Mouse (Mus musculus): ENCODE results near the gene Ttyh3.

Gene Ttyh3

GRCm38 (mm10) chr5:140607836-140608633 lies 40.8 kb downstream of the Ttyh3 start:
- DNase-seq = no peak

DNA sequence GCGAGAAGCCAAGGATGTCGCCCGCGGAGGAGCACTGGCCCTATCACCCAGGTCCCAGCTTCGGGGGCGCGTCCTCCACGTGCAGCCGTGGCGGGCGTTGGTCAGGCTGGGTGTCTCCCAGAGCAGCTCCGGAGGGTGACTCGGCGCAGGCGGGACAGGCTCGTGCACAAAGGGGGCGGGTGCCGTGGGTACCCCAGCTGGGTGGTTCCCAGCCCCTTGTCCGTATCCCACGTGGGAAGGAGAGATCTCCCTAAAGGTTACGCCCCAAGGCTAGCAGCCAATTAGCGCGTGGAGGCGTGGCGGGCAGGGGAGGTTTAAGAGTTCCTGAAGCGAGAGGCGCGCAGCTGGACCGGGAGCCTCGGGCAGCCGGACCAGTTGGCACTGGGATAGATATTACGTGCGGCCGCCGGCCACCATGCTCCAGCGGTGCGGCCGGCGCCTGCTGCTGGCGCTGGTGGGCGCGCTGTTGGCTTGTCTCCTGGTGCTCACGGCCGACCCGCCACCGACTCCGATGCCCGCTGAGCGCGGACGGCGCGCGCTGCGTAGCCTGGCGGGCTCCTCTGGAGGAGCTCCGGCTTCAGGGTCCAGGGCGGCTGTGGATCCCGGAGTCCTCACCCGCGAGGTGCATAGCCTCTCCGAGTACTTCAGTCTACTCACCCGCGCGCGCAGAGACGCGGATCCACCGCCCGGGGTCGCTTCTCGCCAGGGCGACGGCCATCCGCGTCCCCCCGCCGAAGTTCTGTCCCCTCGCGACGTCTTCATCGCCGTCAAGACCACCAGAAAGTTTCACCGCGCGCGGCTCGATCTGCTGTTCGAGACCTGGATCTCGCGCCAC lies 41.6 kb downstream of the Ttyh3 start, which contains the start of gene Lfng:
TSS of gene Lfng (plus strand) at position 320 of the 835 bp plus-strand sequence.
- DNase-seq = peak; percentile 93

DNA sequence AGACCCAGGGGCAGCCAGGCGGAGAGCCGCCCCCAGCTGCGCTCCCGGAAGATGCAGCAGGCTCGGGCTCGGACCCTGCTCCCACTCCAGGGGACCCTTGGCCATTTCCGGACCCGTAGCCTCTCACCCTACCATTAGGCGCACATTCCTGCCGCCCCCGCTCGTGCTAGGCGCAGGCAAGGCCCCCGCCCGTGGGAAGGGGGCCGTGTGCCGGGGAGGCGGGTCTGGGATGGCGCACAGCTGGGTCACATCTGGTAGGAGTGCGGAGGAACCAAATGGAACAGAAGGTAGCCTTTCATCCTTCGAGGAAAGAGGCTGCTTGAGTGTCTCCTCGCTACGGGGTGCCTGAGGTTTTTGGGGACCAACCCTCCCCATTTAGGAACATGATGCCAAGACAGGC lies 42.4 kb downstream of the Ttyh3 start:
- DNase-seq = no peak

GRCm38 (mm10) chr5:140605228-140605627 lies 43.6 kb downstream of the Ttyh3 start:
- DNase-seq = no peak

- no peak for DNase-seq
Measured at GRCm38 (mm10) chr5:140604386-140604785, 44.4 kb downstream of the Ttyh3 start.

- DNase-seq = no peak
Measured at GRCm38 (mm10) chr5:140602540-140602939, 46.3 kb downstream of the Ttyh3 start.

DNA sequence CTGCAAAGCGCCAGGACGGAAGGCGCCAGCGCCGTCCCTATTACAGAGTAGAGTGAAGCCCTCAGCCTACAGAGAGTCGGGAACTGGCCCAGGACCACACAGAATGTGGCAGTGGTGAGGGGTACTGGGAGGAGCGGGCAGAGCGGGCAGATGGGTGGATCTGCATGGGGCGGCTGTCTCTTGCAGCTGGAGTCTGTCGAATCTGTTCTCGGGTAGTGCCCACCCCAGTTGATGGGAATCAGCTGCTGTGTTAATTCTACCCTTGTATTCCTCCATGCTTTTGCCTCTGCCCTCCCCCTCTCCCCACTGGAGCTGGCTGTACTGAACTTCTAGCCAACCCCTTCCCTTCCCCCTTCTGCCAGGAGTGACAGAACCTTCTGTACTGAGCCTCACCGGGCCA lies 47.1 kb downstream of the Ttyh3 start:
- no peak for DNase-seq

GRCm38 (mm10) chr5:140599939-140600338 lies 48.9 kb downstream of the Ttyh3 start:
- no peak for DNase-seq

DNA sequence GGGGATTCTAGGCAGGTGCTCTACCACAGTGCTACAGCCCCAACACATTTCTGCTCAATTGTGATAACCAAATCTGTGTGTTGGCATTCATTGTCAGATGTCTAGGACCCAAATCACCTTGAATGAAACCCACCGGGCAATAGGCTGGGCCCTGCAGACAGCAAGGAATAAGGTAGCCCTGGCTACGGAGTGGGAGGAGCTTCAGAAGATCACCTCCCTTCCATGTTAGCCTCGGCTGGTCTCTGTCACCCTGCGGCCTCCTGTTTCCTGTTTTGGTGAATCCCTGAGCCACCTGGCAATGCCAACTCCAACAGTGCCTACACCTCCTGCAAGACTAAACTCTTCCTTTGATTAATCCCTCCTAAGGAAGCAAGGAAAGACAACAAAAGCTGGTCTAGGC lies 51.0 kb downstream of the Ttyh3 start:
- no peak for DNase-seq

GRCm38 (mm10) chr5:140596927-140597588 lies 51.8 kb downstream of the Ttyh3 start:
- peak; percentile 83 for DNase-seq

DNA sequence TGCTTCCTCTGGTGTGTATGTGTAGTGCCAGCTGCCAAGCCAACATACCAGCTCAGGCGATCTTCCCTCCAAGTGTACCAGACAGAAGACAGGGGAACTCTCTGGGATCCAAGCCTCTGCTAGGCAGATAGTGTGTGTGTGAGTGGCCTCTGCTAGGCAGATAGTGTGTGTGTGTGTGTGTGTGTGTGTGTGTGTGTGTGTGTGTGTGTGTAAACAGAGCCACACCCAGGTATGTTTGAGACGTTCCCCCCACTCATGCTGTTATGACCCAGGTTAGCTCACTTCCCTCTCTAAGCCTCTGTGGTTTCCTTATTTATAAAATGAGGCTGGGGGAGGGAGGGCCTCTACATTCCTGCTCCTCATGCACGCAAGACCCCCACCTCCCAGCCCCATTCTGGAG lies 52.4 kb downstream of the Ttyh3 start:
- no peak for DNase-seq

DNA sequence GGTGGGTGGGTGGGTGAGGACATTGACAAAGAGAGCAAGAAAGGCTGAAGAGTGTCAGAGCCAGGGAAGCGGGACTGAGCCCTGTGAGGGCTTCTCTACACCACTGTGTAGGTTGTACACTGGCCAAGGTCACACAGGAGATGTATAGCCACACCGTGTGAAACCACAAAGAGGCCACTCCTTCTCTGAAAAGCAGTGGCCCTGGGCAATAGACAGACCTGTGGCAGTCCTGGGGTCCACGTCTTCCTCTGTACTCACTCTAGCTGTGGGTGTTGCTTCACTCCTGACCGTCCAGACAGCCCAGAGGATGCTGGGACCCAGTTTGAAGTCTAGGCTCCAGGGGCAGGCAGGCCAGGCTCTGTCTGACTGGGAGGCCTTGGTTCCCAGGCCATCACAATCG lies 54.0 kb downstream of the Ttyh3 start:
- no peak for DNase-seq

DNA sequence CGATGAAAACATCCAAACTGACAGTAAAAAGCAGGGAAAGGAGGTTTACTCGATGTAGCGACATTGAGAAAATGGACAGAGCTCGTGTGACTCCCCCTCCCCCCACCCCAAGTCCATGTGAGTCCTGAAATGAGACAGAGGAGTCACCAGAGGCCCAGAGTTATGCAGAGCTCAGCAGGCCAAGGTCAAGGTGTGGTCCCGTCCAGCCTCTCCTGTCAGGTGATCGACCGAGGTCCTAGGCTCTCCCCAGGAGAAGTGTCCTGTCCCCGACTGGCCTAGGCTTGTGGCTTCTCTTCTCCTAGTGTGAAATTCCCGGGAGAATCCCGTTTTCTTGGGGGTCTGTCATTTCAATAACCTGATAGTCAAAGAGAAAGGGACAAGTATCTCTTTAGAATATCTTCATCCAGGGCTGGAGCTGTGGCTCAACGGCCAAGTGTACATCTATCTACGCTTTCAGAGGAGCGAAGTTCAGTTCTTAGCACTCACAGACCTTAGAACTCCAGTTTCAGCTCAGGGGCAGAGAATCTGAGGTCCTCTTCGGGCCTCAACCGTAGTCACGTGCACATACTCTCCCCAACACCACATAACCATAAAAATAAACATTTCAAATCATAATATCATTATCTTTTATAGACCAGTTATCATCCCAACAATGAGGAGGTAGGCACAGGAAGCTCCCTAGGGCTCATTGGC lies 59.6 kb downstream of the Ttyh3 start:
- DNase-seq = no peak

GRCm38 (mm10) chr5:140583732-140584368 lies 65.0 kb downstream of the Ttyh3 start:
- DNase-seq = no peak

DNA sequence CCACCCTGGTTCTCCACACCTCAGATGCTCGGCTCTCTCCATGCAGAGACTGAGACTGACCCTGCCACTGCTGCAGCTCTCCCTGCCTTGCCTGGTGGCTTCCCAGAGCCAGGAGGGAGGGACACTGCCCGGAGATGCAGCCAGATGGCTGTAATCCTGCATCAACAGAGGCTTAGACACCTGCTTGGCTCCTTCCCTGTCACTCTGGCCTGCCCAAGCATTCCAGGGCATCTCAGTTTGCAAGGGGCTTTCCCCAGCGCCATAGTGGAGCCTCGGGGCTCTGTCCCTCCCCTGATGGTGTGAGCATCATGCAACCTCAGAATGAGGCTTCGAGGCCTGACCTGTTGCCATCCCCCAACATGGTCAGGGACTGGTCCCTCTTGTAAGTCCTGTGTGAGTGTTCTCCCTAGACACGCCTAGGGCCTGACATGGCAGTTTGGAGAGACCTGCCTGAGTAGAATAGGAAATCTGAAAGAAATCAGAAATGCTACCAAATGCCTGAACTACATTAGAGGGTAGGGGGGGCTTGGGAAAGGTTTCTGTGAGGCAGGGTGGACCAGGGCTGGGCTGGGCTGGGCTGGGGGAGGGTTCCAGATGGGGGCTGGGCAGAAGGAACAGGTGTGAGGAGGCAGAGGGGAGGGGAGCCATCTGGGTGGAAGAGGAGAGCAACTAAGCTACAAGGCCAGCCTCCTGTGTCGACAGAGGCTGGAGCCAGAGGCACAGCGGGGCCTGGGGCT lies 65.7 kb downstream of the Ttyh3 start:
- DNase-seq = no peak

- DNase-seq = no peak
Measured at GRCm38 (mm10) chr5:140581569-140581968, 67.3 kb downstream of the Ttyh3 start.

- no peak for DNase-seq
Measured at GRCm38 (mm10) chr5:140579771-140580170, 69.1 kb downstream of the Ttyh3 start.

GRCm38 (mm10) chr5:140579221-140579620 lies 69.6 kb downstream of the Ttyh3 start:
- no peak for DNase-seq

DNA sequence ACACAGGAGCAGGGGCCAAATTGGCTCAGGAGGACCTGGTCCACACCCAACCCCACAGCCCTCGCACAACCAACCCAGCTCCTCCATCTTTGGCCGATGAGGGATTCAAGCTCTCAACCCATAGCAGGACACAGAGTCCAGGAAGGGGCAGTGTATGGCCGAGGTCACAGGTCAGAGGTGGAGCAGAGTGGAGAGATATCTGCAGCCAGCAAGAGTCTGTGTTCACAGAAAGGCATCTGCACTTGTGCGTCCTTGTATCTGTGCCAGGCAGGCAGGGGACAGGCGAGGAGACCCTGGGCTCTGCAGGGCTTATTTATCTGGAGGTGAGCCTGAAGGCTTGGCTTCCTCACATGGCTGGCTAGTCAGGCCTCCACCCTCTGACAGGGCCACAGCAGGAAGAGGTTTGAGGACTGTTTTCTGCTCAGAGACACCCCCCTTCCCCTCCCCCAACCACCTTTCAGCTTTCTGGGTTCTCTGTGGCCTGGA lies 73.4 kb downstream of the Ttyh3 start:
- peak; percentile 61 for DNase-seq

DNA sequence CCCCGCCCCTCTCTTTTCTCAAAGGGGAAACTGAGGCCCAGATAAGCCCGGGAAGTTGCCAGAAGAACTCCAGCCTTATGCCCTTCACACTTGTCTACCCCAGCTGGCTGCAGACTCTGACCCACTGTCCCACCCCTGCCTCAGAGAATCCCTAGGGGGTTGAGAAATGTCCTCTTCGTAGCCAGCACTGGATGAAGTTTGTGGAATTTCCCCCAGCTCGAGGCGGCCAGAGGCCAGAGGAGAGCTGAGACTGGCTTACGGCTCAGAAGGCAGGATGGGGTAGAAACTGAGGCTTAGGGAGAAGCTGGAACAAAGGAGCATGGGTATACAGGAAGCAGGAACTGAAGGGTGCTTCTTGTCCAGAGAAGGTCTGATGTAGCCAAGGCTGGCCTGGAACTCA lies 76.2 kb downstream of the Ttyh3 start:
- DNase-seq = peak; percentile 51

- DNase-seq = peak; percentile 58
Measured at GRCm38 (mm10) chr5:140571673-140572072, 77.2 kb downstream of the Ttyh3 start.
